Comparison of ENCODE assay signal across 24 mouse cellular contexts in genomic region chr8:4189031-4189722, GRCm38 (mm10). TPM values are rescaled to one million over a fixed set of nuclear protein-coding genes. Genes with fewer than 3 reads are reported as not detected.
DNase-seq lines count a peak whose midpoint lies in the region; ATAC-seq lines count a peak whose summit lies in the region.
"Had no signal": no experiment of that assay in that cellular context is flagged by ENCODE, and none has a peak within 500 bp of the region (broad histone marks: within the 10 kb centered on the region; RNA-seq: fewer than 3 reads in every experiment).

No protein-coding gene starts in this region.

- no peak overlapping the region for H3K4me2 ChIP-seq in heart, embryonic 11.5 days
- peak overlapping the region; percentile 59 for H3K4me2 ChIP-seq in liver, embryonic 13.5 days
- H3K4me2 ChIP-seq: embryonic facial prominence, embryonic 13.5 days had no signal

- H3K36me3 ChIP-seq in heart, embryonic 11.5 days (ENCODE audit: control insufficient read depth, insufficient read depth, low read length) = 0 out of 2 replicates have a peak, but pooled peaks cover 3% of the 10 kb centered on the region
- no peaks in the 10 kb centered on the region for H3K36me3 ChIP-seq in liver, embryonic 13.5 days

- WGBS in heart, embryonic 11.5 days (ENCODE audit: insufficient replicate concordance) = 31% methylated on average over 3 of the region's 3 CpGs
- 16% methylated on average over 3 of the region's 3 CpGs for WGBS in liver, embryonic 13.5 days (ENCODE audit: insufficient replicate concordance)

- H3K9me3 ChIP-seq in heart, embryonic 11.5 days (replicated peaks; ENCODE audit: control insufficient read depth, low read length) = no peaks in the 10 kb centered on the region
- H3K9me3 ChIP-seq in liver, embryonic 13.5 days (replicated peaks) = no peaks in the 10 kb centered on the region
- H3K9me3 ChIP-seq: embryonic facial prominence, embryonic 13.5 days had no signal

- no peak overlapping the region for H3K27ac ChIP-seq in heart, embryonic 11.5 days (ENCODE audit: low read depth, low read length)
- peak overlapping the region; percentile 86 for H3K27ac ChIP-seq in liver, embryonic 13.5 days
- H3K27ac ChIP-seq: embryonic facial prominence, embryonic 13.5 days had no signal

- H3K27me3 ChIP-seq in heart, embryonic 11.5 days (ENCODE audit: control insufficient read depth, insufficient read depth, low read length) = no peaks in the 10 kb centered on the region
- no peaks in the 10 kb centered on the region for H3K27me3 ChIP-seq in liver, embryonic 13.5 days
- H3K27me3 ChIP-seq: embryonic facial prominence, embryonic 13.5 days had no signal

- no peak for DNase-seq in heart, adult 9 months (ENCODE audit: low spot score in 2 of 2)
- peak; percentile 31 to 49 for DNase-seq in spleen, postnatal 10 days (ENCODE audit: low spot score in 2 of 2)
- DNase-seq in spleen, adult 18-20 months = no peak
- peak; percentile 68 for DNase-seq in liver, embryonic 13.5 days
- no peak for DNase-seq in layer of hippocampus, adult 9-11 months
- no peak for DNase-seq in thymus, postnatal 10 days (ENCODE audit: low spot score in 2 of 2)
- DNase-seq: cerebellum, adult 18-20 months; heart, adult 18-20 months; kidney, postnatal 14 days; left cerebral cortex, postnatal 4 days; lung, adult 2 months; lung, postnatal 4 days; right cerebral cortex, postnatal 4 days; thymus, postnatal 36 days had no signal

- H3K9ac ChIP-seq in heart, embryonic 11.5 days (ENCODE audit: low read depth, low read length) = 0 out of 2 replicates have a peak overlapping the region, but pooled peaks have one; percentile 28
- peak overlapping the region; percentile 65 for H3K9ac ChIP-seq in liver, embryonic 13.5 days
- H3K9ac ChIP-seq: embryonic facial prominence, embryonic 13.5 days had no signal

- peaks cover 3% of the 10 kb centered on the region; the same call in 1 of the 2 replicates for H3K4me1 ChIP-seq in heart, embryonic 11.5 days (ENCODE audit: control insufficient read depth, insufficient read depth, low read length)
- H3K4me1 ChIP-seq in liver, embryonic 13.5 days (replicated peaks) = peaks cover 56% of the 10 kb centered on the region

- no peak overlapping the region for H3K4me3 ChIP-seq in heart, embryonic 11.5 days (ENCODE audit: low read depth, low read length)
- H3K4me3 ChIP-seq in liver, embryonic 13.5 days (replicated peaks) = peak overlapping the region; percentile 11
- H3K4me3 ChIP-seq: embryonic facial prominence, embryonic 13.5 days had no signal

- ATAC-seq in heart, embryonic 11.5 days (replicated peaks; ENCODE audit: insufficient number of reproducible peaks, low FRiP score, low TSS enrichment) = peak; percentile 80
- ATAC-seq in liver, embryonic 13.5 days (ENCODE audit: low read depth) = peak; percentile 97
- ATAC-seq in megakaryocyte, adult 5-6 weeks (ENCODE audit: poor library complexity, severe bottlenecking) = no peak
- ATAC-seq: forebrain, embryonic 14.5 days; inflammation-experienced regulatory T-cells, adult 6 months; midbrain, embryonic 16.5 days had no signal

RNA-seq across cellular contexts. Expression of gene Evi5l, which starts 22.8 kb away (rescaled TPM):
- polyA plus RNA-seq in heart, embryonic 11.5 days (2014; fragmentation: Nextera tagmentation; extraction: Ambion mirVana) = 10.3 and 12.7 TPM in 2 replicates
- 5.6 and 6.3 TPM in 2 replicates for polyA plus RNA-seq in liver, embryonic 13.5 days (2015; fragmentation: Nextera tagmentation; extraction: Ambion mirVana)
- total RNA-seq in megakaryocyte, adult 5-6 weeks (2015) = 3.6 and 4.1 TPM in 2 replicates
- total RNA-seq in megakaryocyte, adult 5-6 weeks (2017) = 4.5 and 6.0 TPM in 2 replicates

RNA-seq across cellular contexts. Expression of gene Prr36, which starts 28.1 kb away (rescaled TPM):
- polyA plus RNA-seq in heart, embryonic 11.5 days (2014; fragmentation: Nextera tagmentation; extraction: Ambion mirVana) = 0.35 and 0.63 TPM in 2 replicates
- polyA plus RNA-seq in liver, embryonic 13.5 days (2015; fragmentation: Nextera tagmentation; extraction: Ambion mirVana) = 0.24 and 0.46 TPM in 2 replicates
- total RNA-seq in megakaryocyte, adult 5-6 weeks (2015) = 0.09 and 0.14 TPM in 2 replicates
- not detected in 2 replicates for total RNA-seq in megakaryocyte, adult 5-6 weeks (2017)
- total RNA-seq: gastrocnemius, adult 18-20 months had no signal

RNA-seq across cellular contexts. Expression of gene Lrrc8e, which starts 37.5 kb away (rescaled TPM):
- 0.06 TPM in 1 of 2 replicates, not detected in the other for polyA plus RNA-seq in heart, embryonic 11.5 days (2014; fragmentation: Nextera tagmentation; extraction: Ambion mirVana)
- 0.09 and 0.13 TPM in 2 replicates for polyA plus RNA-seq in liver, embryonic 13.5 days (2015; fragmentation: Nextera tagmentation; extraction: Ambion mirVana)
- not detected in 2 replicates for total RNA-seq in megakaryocyte, adult 5-6 weeks (2015)
- total RNA-seq in megakaryocyte, adult 5-6 weeks (2017) = not detected in 2 replicates
- total RNA-seq: common myeloid progenitor, adult 5-6 weeks; gastrocnemius, adult 18-20 months; hematopoietic stem cell, adult 5-6 weeks; layer of hippocampus, postnatal 25 days; left cerebral cortex, postnatal 4 days had no signal
- polyA plus RNA-seq: forebrain, embryonic 14.5 days; midbrain, embryonic 16.5 days had no signal

RNA-seq across cellular contexts. Expression of gene Map2k7, which starts 49.4 kb away (rescaled TPM):
- polyA plus RNA-seq in heart, embryonic 11.5 days (2014; fragmentation: Nextera tagmentation; extraction: Ambion mirVana) = 12.5 and 14.4 TPM in 2 replicates
- 10.6 and 11.2 TPM in 2 replicates for polyA plus RNA-seq in liver, embryonic 13.5 days (2015; fragmentation: Nextera tagmentation; extraction: Ambion mirVana)
- total RNA-seq in megakaryocyte, adult 5-6 weeks (2015) = 24.6 and 32.4 TPM in 2 replicates
- total RNA-seq in megakaryocyte, adult 5-6 weeks (2017) = 27.1 and 32.4 TPM in 2 replicates

RNA-seq across cellular contexts. Expression of gene Gm49320, which starts 49.5 kb away (rescaled TPM):
- 0.07 TPM in 1 of 2 replicates, not detected in the other for polyA plus RNA-seq in heart, embryonic 11.5 days (2014; fragmentation: Nextera tagmentation; extraction: Ambion mirVana)
- 0.19 and 0.23 TPM in 2 replicates for polyA plus RNA-seq in liver, embryonic 13.5 days (2015; fragmentation: Nextera tagmentation; extraction: Ambion mirVana)
- not detected in 2 replicates for total RNA-seq in megakaryocyte, adult 5-6 weeks (2015)
- 0.12 TPM in 1 of 2 replicates, not detected in the other for total RNA-seq in megakaryocyte, adult 5-6 weeks (2017)
- total RNA-seq: common myeloid progenitor, adult 5-6 weeks; hematopoietic stem cell, adult 5-6 weeks had no signal

Comparison
In these comparisons a context has a peak if more than half of its experiments do, and no peak if none do; other contexts are left out.
1. DNase-seq: peak in spleen, postnatal 10 days (2 of 2) and liver, embryonic 13.5 days (single experiment); none in heart, adult 9 months (0 of 2), spleen, adult 18-20 months (0 of 2), layer of hippocampus, adult 9-11 months (single experiment) and thymus, postnatal 10 days (0 of 2).